Mouse (Mus musculus): ENCODE measurements around the gene Sept7.

DNA sequence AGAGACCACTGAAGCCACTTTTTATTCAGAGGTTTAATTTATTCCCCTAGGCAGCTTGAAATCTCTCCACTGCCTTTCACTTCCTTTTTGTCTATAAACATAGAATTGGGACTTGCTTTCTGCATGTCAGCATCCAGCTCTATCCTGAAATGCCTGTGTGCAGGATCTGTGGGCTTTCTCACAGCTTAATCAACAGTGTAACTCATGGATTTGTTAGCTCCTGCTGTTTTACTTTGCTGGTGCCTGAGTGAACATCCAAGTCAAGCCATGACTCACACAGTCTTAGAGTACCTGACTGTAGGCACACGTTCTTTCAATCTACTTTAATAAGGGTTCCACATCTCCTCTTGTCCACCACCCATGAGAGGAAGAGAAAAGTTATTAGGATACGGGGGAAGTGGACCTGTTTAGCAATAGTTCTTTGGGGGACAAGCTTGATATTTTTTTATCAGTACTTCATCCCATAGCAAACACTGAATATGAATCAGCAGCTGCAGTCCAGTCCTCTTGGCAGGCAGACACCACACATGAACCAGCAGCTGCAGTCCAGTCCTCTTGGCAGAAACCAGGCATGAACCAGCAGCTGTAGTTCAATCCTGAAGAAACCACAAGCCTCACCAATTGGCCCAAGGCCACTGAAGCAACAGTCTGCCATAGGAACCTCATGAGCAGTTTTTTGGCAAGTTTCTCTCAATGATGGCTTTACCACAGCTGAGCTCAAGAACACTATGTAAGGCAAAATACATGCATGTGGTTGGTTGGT, 85.4 kb downstream of the Sept7 start:
- TF ChIP-seq CTCF (conservative IDR thresholded peaks at IDR 0.05; ENCODE audit: low read length) (no peak), POU5F1 (IDR thresholded peaks at IDR 0.05; ENCODE audit: borderline replicate concordance, low read length) (no peak)

Data from E14TG2a.4 (cell line).